10 mouse cellular contexts compared by ENCODE assay signal in genomic region chr8:9174865-9175565, GRCm38 (mm10).
DNase-seq lines count a peak whose midpoint lies in the region; ATAC-seq and TF ChIP-seq lines count a peak whose summit lies in the region.
"Had no signal": no experiment of that assay in that cellular context is flagged by ENCODE, and none has a peak within 500 bp of the region (broad histone marks: within the 10 kb centered on the region; RNA-seq: fewer than 3 reads in every experiment).

No protein-coding gene starts in this region.

- no peak overlapping the region for H3K4me3 ChIP-seq in midbrain, embryonic 11.5 days (ENCODE audit: low read depth, low read length)
- H3K4me3 ChIP-seq in midbrain, embryonic 13.5 days (replicated peaks), result no peak overlapping the region
- no peak overlapping the region for H3K4me3 ChIP-seq in limb, embryonic 14.5 days (replicated peaks; ENCODE audit: low read length)
- H3K4me3 ChIP-seq: erythroblast, embryonic 14.5 days; midbrain, embryonic 12.5 days had no signal

- H3K4me1 ChIP-seq in midbrain, embryonic 11.5 days (ENCODE audit: control insufficient read depth, insufficient read depth, low read length), result no peaks in the 10 kb centered on the region
- H3K4me1 ChIP-seq in midbrain, embryonic 13.5 days (replicated peaks), result no peaks in the 10 kb centered on the region
- H3K4me1 ChIP-seq in limb, embryonic 14.5 days (ENCODE audit: control insufficient read depth, insufficient read depth, low read length), result no peaks in the 10 kb centered on the region
- H3K4me1 ChIP-seq: midbrain, embryonic 12.5 days had no signal

- no peak overlapping the region for H3K9ac ChIP-seq in midbrain, embryonic 11.5 days (ENCODE audit: low read length)
- H3K9ac ChIP-seq in midbrain, embryonic 13.5 days (replicated peaks), result no peak overlapping the region
- H3K9ac ChIP-seq in limb, embryonic 14.5 days (ENCODE audit: low read depth, low read length, severe bottlenecking), result no peak overlapping the region
- H3K9ac ChIP-seq: midbrain, embryonic 12.5 days had no signal

- H3K4me2 ChIP-seq in midbrain, embryonic 11.5 days, result no peak overlapping the region
- no peak overlapping the region for H3K4me2 ChIP-seq in midbrain, embryonic 13.5 days (replicated peaks)
- no peak overlapping the region for H3K4me2 ChIP-seq in limb, embryonic 14.5 days (replicated peaks; ENCODE audit: low read depth, low read length, severe bottlenecking)
- H3K4me2 ChIP-seq: midbrain, embryonic 12.5 days had no signal

- no peak for TF ChIP-seq POLR2A in limb, embryonic 14.5 days (IDR thresholded peaks at IDR 0.05; ENCODE audit: borderline replicate concordance, extremely low read depth, insufficient read depth, insufficient read length)

- no peak overlapping the region for H3K27ac ChIP-seq in midbrain, embryonic 11.5 days (ENCODE audit: low read depth, low read length)
- H3K27ac ChIP-seq in midbrain, embryonic 13.5 days, result no peak overlapping the region
- H3K27ac ChIP-seq in limb, embryonic 14.5 days (replicated peaks; ENCODE audit: low read depth, low read length), result no peak overlapping the region
- H3K27ac ChIP-seq: midbrain, embryonic 12.5 days had no signal

- ATAC-seq in midbrain, embryonic 11.5 days (ENCODE audit: low FRiP score), result 0 out of 2 replicates have a peak, but pooled peaks have one; percentile 42
- ATAC-seq in midbrain, embryonic 13.5 days, result no peak
- ATAC-seq in limb, embryonic 14.5 days (ENCODE audit: low FRiP score, low read depth), result no peak
- ATAC-seq in megakaryocyte-erythroid progenitor cell, adult 5-6 weeks (replicated peaks; ENCODE audit: low FRiP score, low TSS enrichment, poor library complexity, severe bottlenecking), result no peak

- 42% methylated on average over 9 of the region's 9 CpGs for WGBS in midbrain, embryonic 11.5 days
- WGBS in midbrain, embryonic 13.5 days, result 34% methylated on average over 9 of the region's 9 CpGs
- WGBS in limb, embryonic 14.5 days, result 25% methylated on average over 9 of the region's 9 CpGs

- H3K9me3 ChIP-seq in midbrain, embryonic 11.5 days (ENCODE audit: control insufficient read depth, low read length), result no peaks in the 10 kb centered on the region
- H3K9me3 ChIP-seq in midbrain, embryonic 13.5 days, result 0 out of 2 replicates have a peak, but pooled peaks cover 2% of the 10 kb centered on the region
- H3K9me3 ChIP-seq in limb, embryonic 14.5 days (ENCODE audit: control insufficient read depth, low read length), result no peaks in the 10 kb centered on the region
- H3K9me3 ChIP-seq: midbrain, embryonic 12.5 days had no signal

- H3K36me3 ChIP-seq in midbrain, embryonic 11.5 days (ENCODE audit: control insufficient read depth, insufficient read depth, low read length), result no peaks in the 10 kb centered on the region
- H3K36me3 ChIP-seq in midbrain, embryonic 13.5 days, result no peaks in the 10 kb centered on the region
- no peaks in the 10 kb centered on the region for H3K36me3 ChIP-seq in limb, embryonic 14.5 days (ENCODE audit: control insufficient read depth, insufficient read depth, low read length)
- H3K36me3 ChIP-seq: midbrain, embryonic 12.5 days had no signal

- DNase-seq in midbrain, embryonic 11.5 days (ENCODE audit: low spot score, missing footprints), result peak; percentile 97
- DNase-seq in adrenal gland, postnatal 14 days, result peak; percentile 68
- peak; percentile 36 for DNase-seq in fibroblast of lung, adult 2 months (ENCODE audit: low read depth)
- peak; percentile 73 for DNase-seq in hindlimb bud, embryonic 11.5 days (ENCODE audit: extremely low spot score, low read depth, low spot score)
- DNase-seq in limb, embryonic 14.5 days (ENCODE audit: low spot score), result peak; percentile 83
- peak; percentile 81 for DNase-seq in right cerebral cortex, postnatal 14 days

- H3K27me3 ChIP-seq in midbrain, embryonic 11.5 days (ENCODE audit: control insufficient read depth, insufficient read depth, low read length), result no peaks in the 10 kb centered on the region
- H3K27me3 ChIP-seq in midbrain, embryonic 13.5 days, result peaks cover 20% of the 10 kb centered on the region
- H3K27me3 ChIP-seq in limb, embryonic 14.5 days (ENCODE audit: control insufficient read depth, insufficient read depth, low read length), result no peaks in the 10 kb centered on the region

Comparison
In these comparisons a context has a peak if more than half of its experiments do, and no peak if none do; other contexts are left out.
1. DNase-seq: peak in every context shown above with its lines; median percentile 97 in midbrain, embryonic 11.5 days; 83 in limb, embryonic 14.5 days; 81 in right cerebral cortex, postnatal 14 days; 73 in hindlimb bud, embryonic 11.5 days; 68 in adrenal gland, postnatal 14 days; 36 in fibroblast of lung, adult 2 months.